Mouse (Mus musculus): ENCODE measurements around the gene Snrnp70.

DNA sequence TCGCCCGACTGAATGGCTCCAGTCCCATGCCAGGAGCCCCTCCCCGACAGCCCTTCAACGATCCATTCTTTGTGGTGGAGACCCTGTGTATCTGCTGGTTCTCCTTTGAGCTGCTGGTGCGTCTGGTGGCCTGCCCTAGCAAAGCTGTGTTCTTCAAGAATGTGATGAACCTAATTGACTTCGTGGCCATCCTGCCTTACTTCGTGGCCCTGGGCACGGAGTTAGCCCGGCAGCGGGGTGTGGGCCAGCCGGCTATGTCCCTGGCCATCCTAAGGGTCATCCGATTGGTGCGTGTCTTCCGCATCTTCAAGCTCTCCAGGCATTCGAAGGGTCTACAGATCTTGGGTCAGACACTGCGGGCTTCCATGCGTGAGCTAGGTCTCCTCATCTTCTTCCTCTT, 13.4 kb upstream of the Snrnp70 start:
- TF ChIP-seq FLI1 (IDR thresholded peaks at IDR 0.05; ENCODE audit: low read length) (no peak), GATA1 (IDR thresholded peaks at IDR 0.05; ENCODE audit: borderline replicate concordance, low read length) (no peak)
